In the genomic region with DNA sequence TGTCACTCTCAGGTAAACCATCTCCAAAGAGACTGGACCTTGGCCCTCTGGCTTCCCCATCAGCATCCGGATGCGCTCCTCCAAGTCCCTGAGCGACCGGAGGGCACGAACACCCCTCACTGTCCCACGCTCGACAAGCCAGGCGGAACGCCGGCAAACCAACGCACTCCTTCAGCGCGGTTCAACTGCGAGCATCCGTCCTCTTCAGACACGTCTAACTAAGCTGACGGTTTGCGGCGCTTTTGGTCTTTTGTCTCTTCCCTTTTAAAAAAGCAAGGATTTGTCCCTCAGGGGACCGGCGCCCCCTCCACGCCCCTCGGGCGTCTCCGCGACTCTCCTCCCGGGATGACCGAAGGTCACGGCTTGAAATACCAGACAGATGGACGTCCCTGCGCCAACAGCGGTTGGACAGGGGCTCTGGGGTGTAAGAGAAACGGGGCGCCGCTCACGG, we compare ENCODE assay signal across 8 mouse cellular contexts. TPM values are rescaled to one million over a fixed set of nuclear protein-coding genes. Genes with fewer than 3 reads are reported as not detected.
DNase-seq lines count a peak whose midpoint lies in the region; ATAC-seq and TF ChIP-seq lines count a peak whose summit lies in the region.

No protein-coding gene starts in this region.

- peak overlapping the region; percentile 43 for H3K9ac ChIP-seq in forebrain, embryonic 11.5 days (ENCODE audit: low read length)
- H3K9ac ChIP-seq in limb, embryonic 13.5 days, result peak overlapping the region; percentile 66

- H3K27ac ChIP-seq in thymus, adult 2 months (ENCODE audit: control insufficient read depth, insufficient read depth, low read length), result no peak overlapping the region
- H3K27ac ChIP-seq in forebrain, embryonic 11.5 days (ENCODE audit: low read depth, low read length), result no peak overlapping the region
- H3K27ac ChIP-seq in limb, embryonic 13.5 days, result no peak overlapping the region
- no peak overlapping the region for H3K27ac ChIP-seq in small intestine, adult 2 months (ENCODE audit: insufficient read depth, low read depth, low read length)

- 0 out of 2 replicates have a peak, but pooled peaks have one; percentile 4 for ATAC-seq in forebrain, embryonic 11.5 days (replicated peaks; ENCODE audit: low FRiP score)
- ATAC-seq in limb, embryonic 13.5 days (ENCODE audit: low FRiP score, low read depth), result no peak

- peaks cover 17% of the 10 kb centered on the region for H3K27me3 ChIP-seq in thymus, adult 2 months (ENCODE audit: control insufficient read depth, insufficient read depth, low read length)
- peaks cover 65% of the 10 kb centered on the region for H3K27me3 ChIP-seq in forebrain, embryonic 11.5 days (ENCODE audit: control insufficient read depth, insufficient read depth, low read length)
- peaks cover 84% of the 10 kb centered on the region for H3K27me3 ChIP-seq in limb, embryonic 13.5 days
- H3K27me3 ChIP-seq in small intestine, adult 2 months (ENCODE audit: control insufficient read depth, insufficient read depth, low read length), result peaks cover 57% of the 10 kb centered on the region

- no peaks in the 10 kb centered on the region for H3K9me3 ChIP-seq in forebrain, embryonic 11.5 days (ENCODE audit: control insufficient read depth, low read length)
- H3K9me3 ChIP-seq in limb, embryonic 13.5 days, result no peaks in the 10 kb centered on the region

- no peak for TF ChIP-seq CTCF in thymus, adult 2 months (IDR thresholded peaks at IDR 0.05; ENCODE audit: borderline replicate concordance, control insufficient read depth, extremely low read depth, insufficient read depth, low read length, poor library complexity)
- no peak for TF ChIP-seq CTCF in small intestine, adult 2 months (IDR thresholded peaks at IDR 0.05; ENCODE audit: extremely low read depth, insufficient read length, insufficient replicate concordance, low read depth, low read length)

- no peaks in the 10 kb centered on the region for H3K36me3 ChIP-seq in thymus, adult 2 months (ENCODE audit: control insufficient read depth, insufficient read depth, low read length)
- no peaks in the 10 kb centered on the region for H3K36me3 ChIP-seq in forebrain, embryonic 11.5 days (ENCODE audit: control insufficient read depth, insufficient read depth, low read length)
- H3K36me3 ChIP-seq in limb, embryonic 13.5 days, result no peaks in the 10 kb centered on the region
- H3K36me3 ChIP-seq in small intestine, adult 2 months (ENCODE audit: control insufficient read depth, insufficient read depth, low read length), result no peaks in the 10 kb centered on the region

- 5% methylated on average over 36 of the region's 36 CpGs for WGBS in thymus, adult 2 months
- WGBS in forebrain, embryonic 11.5 days, result under 1% methylated on average over 36 of the region's 36 CpGs
- WGBS in limb, embryonic 13.5 days, result under 1% methylated on average over 36 of the region's 36 CpGs
- 2% methylated on average over 36 of the region's 36 CpGs for WGBS in small intestine, adult 2 months

- TF ChIP-seq POLR2A in thymus, adult 2 months (IDR thresholded peaks at IDR 0.05; ENCODE audit: control insufficient read depth, extremely low read depth, insufficient read depth, low read length, poor library complexity), result no peak
- no peak for TF ChIP-seq POLR2A in small intestine, adult 2 months (IDR thresholded peaks at IDR 0.05; ENCODE audit: low read depth, low read length)

- no peak for DNase-seq in thymus, adult 2 months
- DNase-seq in thymus, adult 18-20 months, result no peak
- DNase-seq in forebrain, embryonic 11.5 days (ENCODE audit: low spot score), result peak; percentile 68
- DNase-seq in MN1 (ENCODE audit: low spot score), result no peak
- DNase-seq in gastrocnemius, adult 8-10 months (ENCODE audit: low spot score in 2 of 2), result no peak
- DNase-seq in ovary, postnatal 10 days (ENCODE audit: low spot score), result no peak

- peak overlapping the region; percentile 23 for H3K4me3 ChIP-seq in thymus, adult 2 months (ENCODE audit: control insufficient read depth, insufficient read depth, low read length)
- peak overlapping the region; percentile 53 for H3K4me3 ChIP-seq in forebrain, embryonic 11.5 days (ENCODE audit: low read depth, low read length)
- H3K4me3 ChIP-seq in limb, embryonic 13.5 days, result peak overlapping the region; percentile 60
- H3K4me3 ChIP-seq in small intestine, adult 2 months (ENCODE audit: low read depth, low read length), result peak overlapping the region; percentile 46

- H3K4me1 ChIP-seq in thymus, adult 2 months (replicated peaks; ENCODE audit: control insufficient read depth, insufficient read depth, low read length), result no peaks in the 10 kb centered on the region
- peaks cover 12% of the 10 kb centered on the region; the same call in 1 of the 2 replicates for H3K4me1 ChIP-seq in forebrain, embryonic 11.5 days (replicated peaks; ENCODE audit: control insufficient read depth, insufficient read depth, low read length)
- peaks cover 37% of the 10 kb centered on the region for H3K4me1 ChIP-seq in limb, embryonic 13.5 days
- peaks cover 6% of the 10 kb centered on the region for H3K4me1 ChIP-seq in small intestine, adult 2 months (ENCODE audit: control insufficient read depth, insufficient read depth, insufficient read length, low read length)

- peak overlapping the region; percentile 84 for H3K4me2 ChIP-seq in forebrain, embryonic 11.5 days (ENCODE audit: low read depth, low read length, severe bottlenecking)
- H3K4me2 ChIP-seq in limb, embryonic 13.5 days (replicated peaks), result peak overlapping the region; percentile 91

RNA-seq across cellular contexts. Expression of a gene that starts 0.5 kb away (rescaled TPM):
- polyA plus RNA-seq in thymus, adult 2 months (2012; rRNA removed), result 1.1 and 1.5 TPM in 2 replicates
- polyA plus RNA-seq in forebrain, embryonic 11.5 days (2014; fragmentation: Nextera tagmentation; extraction: Ambion mirVana), result 0.64 and 0.76 TPM in 2 replicates
- polyA plus RNA-seq in limb, embryonic 13.5 days (2015; fragmentation: Nextera tagmentation; extraction: Ambion mirVana), result 2.2 and 2.3 TPM in 2 replicates
- 0.05 and 0.17 TPM in 2 replicates for polyA plus RNA-seq in small intestine, adult 2 months (2012; rRNA removed)
- not detected for total RNA-seq in gastrocnemius, adult 8-10 months (2022)

RNA-seq across cellular contexts. Expression of a gene that starts 57.4 kb away (rescaled TPM):
- 5.1 TPM in 2 replicates for polyA plus RNA-seq in thymus, adult 2 months (2012; rRNA removed)
- polyA plus RNA-seq in forebrain, embryonic 11.5 days (2014; fragmentation: Nextera tagmentation; extraction: Ambion mirVana), result 43.9 and 45.7 TPM in 2 replicates
- 24.5 and 26.9 TPM in 2 replicates for polyA plus RNA-seq in limb, embryonic 13.5 days (2015; fragmentation: Nextera tagmentation; extraction: Ambion mirVana)
- 1.0 and 1.3 TPM in 2 replicates for polyA plus RNA-seq in small intestine, adult 2 months (2012; rRNA removed)
- total RNA-seq in gastrocnemius, adult 8-10 months (2022), result 1 to 10 TPM in 3 of 4 experiments, under 1 TPM in 1; 0.99 to 1.5 (median 1.5) TPM
